Mouse (Mus musculus): ENCODE results near the gene Itga5.

GRCm38 (mm10) chr15:103336996-103337667 lies 29.4 kb downstream of the Itga5 start:
- no peak for TF ChIP-seq CTCF (IDR thresholded peaks at IDR 0.05)
- no peak for TF ChIP-seq EP300 (IDR thresholded peaks at IDR 0.05; ENCODE audit: insufficient read depth, low read depth, low read length)
- no peak for TF ChIP-seq POLR2A (IDR thresholded peaks at IDR 0.05; ENCODE audit: insufficient read depth, low read depth, low read length)

All from heart, adult 2 months (tissue).